Mouse (Mus musculus) spleen, adult 12 weeks (tissue): ENCODE data around the gene Kcnd1.

Experiments used
- DNase-seq: peaks from one replicate; pipeline ENCODE4 v3.0.0; 2022; ENCODE audit warnings: low spot score

Gene Kcnd1

GRCm38 (mm10) chrX:7859191-7859753 lies 37.2 kb downstream of the Kcnd1 start:
- DNase-seq, result no peak

GRCm38 (mm10) chrX:7863181-7863580 lies 41.1 kb downstream of the Kcnd1 start:
- no peak for DNase-seq

GRCm38 (mm10) chrX:7864551-7864950 lies 42.5 kb downstream of the Kcnd1 start:
- DNase-seq, result no peak

- no peak for DNase-seq
These were observed 43.3 kb downstream of the Kcnd1 start for GRCm38 (mm10) chrX:7865343-7865742.

GRCm38 (mm10) chrX:7865786-7866185 lies 43.7 kb downstream of the Kcnd1 start:
- no peak for DNase-seq

GRCm38 (mm10) chrX:7867141-7867540 lies 45.1 kb downstream of the Kcnd1 start:
- no peak for DNase-seq

GRCm38 (mm10) chrX:7868506-7868905 lies 46.4 kb downstream of the Kcnd1 start:
- no peak for DNase-seq

- no peak for DNase-seq
These were observed 47.7 kb downstream of the Kcnd1 start for GRCm38 (mm10) chrX:7869826-7870225.

- DNase-seq, result peak; percentile 70
These were observed 55.9 kb downstream of the Kcnd1 start, which contains the start of gene Pim2 for GRCm38 (mm10) chrX:7878007-7878419. TSS of gene Pim2 (plus strand) at chrX:7878262.

GRCm38 (mm10) chrX:7878495-7878894 lies 56.4 kb downstream of the Kcnd1 start:
- no peak for DNase-seq

GRCm38 (mm10) chrX:7879819-7880218 lies 57.7 kb downstream of the Kcnd1 start:
- peak; percentile 31 for DNase-seq

- peak; percentile 59 for DNase-seq
These were observed 61.9 kb downstream of the Kcnd1 start, which contains the start of gene Slc35a2 for GRCm38 (mm10) chrX:7883841-7884567. TSS of gene Slc35a2 (plus strand) at chrX:7884028.
